Mouse (Mus musculus) liver, embryonic 13.5 days (tissue): ENCODE measurements around the gene Myrf. TPM values are rescaled to one million over a fixed set of nuclear protein-coding genes. Genes with fewer than 3 reads are reported as not detected.

Source experiments
- ATAC-seq: fragments of 200-750 bp; cut with Nextera tagmentation; 2 replicates; pipeline ENCODE4 v1.8.0; 2017; ENCODE audit warnings: low read depth, mild to moderate bottlenecking, moderate number of reproducible peaks, moderate library complexity
- DNase-seq: peaks from one replicate; pipeline ENCODE4 v3.0.0; 2022
- H3K27ac ChIP-seq: fragments of 300-500 bp; sonication (generic); 2 replicates; pipeline ENCODE4 v1.5.1; 2015; ENCODE audit warnings: moderate library complexity, mild to moderate bottlenecking, inconsistent platforms
- H3K27me3 ChIP-seq: fragments of 300-500 bp; sonication (generic); 2 replicates; pipeline ENCODE4 v1.6.1; 2015; ENCODE audit warnings: mild to moderate bottlenecking, inconsistent platforms
- H3K36me3 ChIP-seq: fragments of 300-500 bp; sonication (generic); 2 replicates; pipeline ENCODE4 v1.6.1; 2015; ENCODE audit warnings: mild to moderate bottlenecking, inconsistent platforms
- H3K4me1 ChIP-seq: fragments of 300-500 bp; sonication (generic); replicated peaks from 2 replicates; pipeline ENCODE4 v1.6.1; 2015; ENCODE audit warnings: inconsistent platforms
- H3K4me2 ChIP-seq: fragments of 300-500 bp; sonication (generic); 2 replicates; pipeline ENCODE4 v1.6.1; 2015; ENCODE audit warnings: inconsistent platforms, mild to moderate bottlenecking, moderate library complexity
- H3K4me3 ChIP-seq: fragments of 300-500 bp; sonication (generic); replicated peaks from 2 replicates; pipeline ENCODE4 v1.5.1; 2015; ENCODE audit warnings: mild to moderate bottlenecking, inconsistent platforms
- H3K9ac ChIP-seq: fragments of 300-500 bp; sonication (generic); 2 replicates; pipeline ENCODE4 v1.6.1; 2015; ENCODE audit warnings: mild to moderate bottlenecking, inconsistent platforms
- H3K9me3 ChIP-seq: fragments of 300-500 bp; sonication (generic); replicated peaks from 2 replicates; pipeline ENCODE4 v1.6.1; 2016; ENCODE audit warnings: inconsistent platforms
- WGBS: fragments of 180-500 bp; shearing (Covaris S2); methylation state at CpG from one replicate; pipeline ENCODE4 v1.1.7; 2015; ENCODE audit not compliant: insufficient replicate concordance; 5-methylcytosine and 5-hydroxymethylcytosine counted together
- polyA plus RNA-seq: library from polyadenylated mRNA; unstranded; fragments of >200 nt; fragmentation: Nextera tagmentation; extraction: Ambion mirVana; gene quantifications from 2 replicates; pipeline ENCODE4 v1.2.1, GENCODE M21; 2015

The Myrf gene
- polyA plus RNA-seq, 1 experiment from 2014 or later, result 3.2 TPM

GRCm38 (mm10) chr19:10247165-10247564 lies 6.6 kb upstream of the Myrf start:
- WGBS, result 18% methylated on average over 6 of the region's 6 CpGs

GRCm38 (mm10) chr19:10244183-10244582 lies 3.6 kb upstream of the Myrf start:
- Histone ChIP-seq H3K4me1 (peaks cover 22% of the 10 kb centered on the region), H3K4me3 (no peak overlapping the region), H3K36me3 (no peaks in the 10 kb centered on the region), H3K27ac (no peak overlapping the region), H3K27me3 (peaks cover 30% of the 10 kb centered on the region), H3K4me2 (no peak overlapping the region), H3K9me3 (no peaks in the 10 kb centered on the region), H3K9ac (no peak overlapping the region)
- 9% methylated on average over 3 of the region's 3 CpGs for WGBS
- DNase-seq (peak; percentile 30), ATAC-seq (no peak)

More at GRCm38 (mm10) chr19:10247165-10247564, 6.6 kb upstream of the Myrf start:
- H3K4me3 ChIP-seq, result no peak overlapping the region
- no peaks in the 10 kb centered on the region for H3K9me3 ChIP-seq
- no peak overlapping the region for H3K27ac ChIP-seq
- no peak overlapping the region for H3K9ac ChIP-seq
- DNase-seq, result no peak
- H3K4me1 ChIP-seq, result peaks cover 8% of the 10 kb centered on the region; the same call in 1 of the 2 replicates
- H3K4me2 ChIP-seq, result no peak overlapping the region
- H3K36me3 ChIP-seq, result no peaks in the 10 kb centered on the region
- peaks cover 12% of the 10 kb centered on the region; the same call in 1 of the 2 replicates for H3K27me3 ChIP-seq
- no peak for ATAC-seq

- H3K27me3 ChIP-seq, result peaks cover 28% of the 10 kb centered on the region
- H3K4me1 ChIP-seq, result peaks cover 34% of the 10 kb centered on the region
- no peak for DNase-seq
- WGBS, result 22% methylated on average over 8 of the region's 8 CpGs
- no peaks in the 10 kb centered on the region for H3K9me3 ChIP-seq
- no peak overlapping the region for H3K27ac ChIP-seq
- H3K36me3 ChIP-seq, result no peaks in the 10 kb centered on the region
- H3K4me3 ChIP-seq, result no peak overlapping the region
- H3K4me2 ChIP-seq, result no peak overlapping the region
- H3K9ac ChIP-seq, result no peak overlapping the region
- ATAC-seq, result no peak
Observed at GRCm38 (mm10) chr19:10242916-10243315, 2.4 kb upstream of the Myrf start.

GRCm38 (mm10) chr19:10239975-10240653 lies 434 bp downstream of the Myrf start:
- no peak for DNase-seq
- H3K27me3 ChIP-seq, result peaks cover 28% of the 10 kb centered on the region
- H3K9me3 ChIP-seq, result no peaks in the 10 kb centered on the region
- ATAC-seq, result peak; percentile 5; the same call in 1 of the 2 replicates
- no peaks in the 10 kb centered on the region for H3K36me3 ChIP-seq
- H3K9ac ChIP-seq, result peak overlapping the region; percentile 72
- peak overlapping the region; percentile 60 for H3K4me3 ChIP-seq
- H3K4me1 ChIP-seq, result peaks cover 44% of the 10 kb centered on the region
- 4% methylated on average over 26 of the region's 26 CpGs for WGBS
- H3K4me2 ChIP-seq, result peak overlapping the region; percentile 77
- peak overlapping the region; percentile 41 for H3K27ac ChIP-seq

- peak overlapping the region; percentile 77 for H3K4me2 ChIP-seq
- peak overlapping the region; percentile 72 for H3K9ac ChIP-seq
- H3K4me1 ChIP-seq, result peaks cover 51% of the 10 kb centered on the region
- no peaks in the 10 kb centered on the region for H3K36me3 ChIP-seq
- peak overlapping the region; percentile 60 for H3K4me3 ChIP-seq
- WGBS, result 30% methylated on average over 2 of the region's 2 CpGs
- H3K27ac ChIP-seq, result peak overlapping the region; percentile 41; the same call in 1 of the 2 replicates
- DNase-seq (no peak), ATAC-seq (no peak)
- H3K27me3 ChIP-seq, result peaks cover 28% of the 10 kb centered on the region
- no peaks in the 10 kb centered on the region for H3K9me3 ChIP-seq
Observed at GRCm38 (mm10) chr19:10239419-10239818, 1.1 kb downstream of the Myrf start.

GRCm38 (mm10) chr19:10238477-10238876 lies 2.1 kb downstream of the Myrf start:
- Histone ChIP-seq H3K27ac (peak overlapping the region; percentile 41; the same call in 1 of the 2 replicates), H3K9ac (peak overlapping the region; percentile 22; the same call in 1 of the 2 replicates), H3K36me3 (no peaks in the 10 kb centered on the region), H3K4me3 (no peak overlapping the region; the same call in 1 of the 2 replicates), H3K4me1 (peaks cover 53% of the 10 kb centered on the region), H3K27me3 (peaks cover 28% of the 10 kb centered on the region), H3K9me3 (no peaks in the 10 kb centered on the region), H3K4me2 (peak overlapping the region; percentile 77)
- ATAC-seq (peak; percentile 13; the same call in 1 of the 2 replicates), DNase-seq (no peak)
- 8% methylated on average over 3 of the region's 3 CpGs for WGBS

- no peaks in the 10 kb centered on the region for H3K9me3 ChIP-seq
- peaks cover 27% of the 10 kb centered on the region for H3K27me3 ChIP-seq
- H3K4me1 ChIP-seq, result peaks cover 64% of the 10 kb centered on the region
- H3K27ac ChIP-seq, result peak overlapping the region; percentile 77
- 40% methylated on average over 9 of the region's 9 CpGs for WGBS
- H3K36me3 ChIP-seq, result no peaks in the 10 kb centered on the region
- ATAC-seq, result peak; percentile 57
- H3K4me3 ChIP-seq, result no peak overlapping the region
- H3K9ac ChIP-seq, result no peak overlapping the region
- no peak for DNase-seq
- peak overlapping the region; percentile 19; the same call in 1 of the 2 replicates for H3K4me2 ChIP-seq
Observed at GRCm38 (mm10) chr19:10235784-10236565, 4.6 kb downstream of the Myrf start.

GRCm38 (mm10) chr19:10232327-10233017 lies 8.1 kb downstream of the Myrf start:
- Histone ChIP-seq H3K36me3 (peaks cover 7% of the 10 kb centered on the region; the same call in 1 of the 2 replicates), H3K4me3 (no peak overlapping the region), H3K9me3 (no peaks in the 10 kb centered on the region), H3K4me1 (peaks cover 38% of the 10 kb centered on the region), H3K27ac (no peak overlapping the region), H3K27me3 (peaks cover 5% of the 10 kb centered on the region; the same call in 1 of the 2 replicates), H3K4me2 (no peak overlapping the region), H3K9ac (no peak overlapping the region)
- no peak for DNase-seq
- no peak for ATAC-seq
- WGBS, result 40% methylated on average over 9 of the region's 9 CpGs

GRCm38 (mm10) chr19:10231871-10232270 lies 8.7 kb downstream of the Myrf start:
- Histone ChIP-seq H3K36me3 (peaks cover 7% of the 10 kb centered on the region; the same call in 1 of the 2 replicates), H3K9me3 (no peaks in the 10 kb centered on the region), H3K27ac (no peak overlapping the region), H3K4me1 (peaks cover 37% of the 10 kb centered on the region), H3K9ac (no peak overlapping the region), H3K4me2 (no peak overlapping the region), H3K4me3 (no peak overlapping the region), H3K27me3 (peaks cover 5% of the 10 kb centered on the region; the same call in 1 of the 2 replicates)
- DNase-seq (no peak), ATAC-seq (no peak)
- WGBS, result 25% methylated on average over 5 of the region's 5 CpGs

GRCm38 (mm10) chr19:10231016-10231415 lies 9.5 kb downstream of the Myrf start:
- 27% methylated on average over 7 of the region's 7 CpGs for WGBS
- DNase-seq, result no peak
- H3K27me3 ChIP-seq, result peaks cover 5% of the 10 kb centered on the region; the same call in 1 of the 2 replicates
- H3K36me3 ChIP-seq, result peaks cover 7% of the 10 kb centered on the region; the same call in 1 of the 2 replicates
- no peak for ATAC-seq
- no peaks in the 10 kb centered on the region for H3K9me3 ChIP-seq
- no peak overlapping the region for H3K9ac ChIP-seq
- H3K4me2 ChIP-seq, result no peak overlapping the region
- H3K27ac ChIP-seq, result no peak overlapping the region
- no peak overlapping the region for H3K4me3 ChIP-seq
- H3K4me1 ChIP-seq, result peaks cover 36% of the 10 kb centered on the region

- H3K36me3 ChIP-seq, result peaks cover 8% of the 10 kb centered on the region; the same call in 1 of the 2 replicates
- H3K4me3 ChIP-seq, result no peak overlapping the region
- no peaks in the 10 kb centered on the region for H3K9me3 ChIP-seq
- WGBS, result 57% methylated on average over 4 of the region's 4 CpGs
- H3K27me3 ChIP-seq, result no peaks in the 10 kb centered on the region
- no peak for DNase-seq
- H3K4me1 ChIP-seq, result peaks cover 34% of the 10 kb centered on the region
- H3K4me2 ChIP-seq, result no peak overlapping the region
- ATAC-seq, result no peak
- H3K27ac ChIP-seq, result no peak overlapping the region
- H3K9ac ChIP-seq, result no peak overlapping the region
Observed at GRCm38 (mm10) chr19:10225767-10226166, 14.8 kb downstream of the Myrf start.
